Mouse (Mus musculus) intestine, embryonic 15.5 days (tissue): Measurements from ENCODE around the gene Ube3b. TPM values are rescaled to one million over a fixed set of nuclear protein-coding genes. Genes with fewer than 3 reads are reported as not detected.
A peak's percentile ranks its signal among the peaks of the same experiment; 100 is the strongest.

Source experiments
- ATAC-seq: fragments of 200-750 bp; cut with Nextera tagmentation; 2 replicates; pipeline ENCODE4 v1.8.0; 2017; ENCODE audit warnings: moderate TSS enrichment, moderate library complexity
- H3K27ac ChIP-seq: fragments of 300-500 bp; sonication (generic); 2 replicates; pipeline ENCODE4 v1.5.1; 2015; ENCODE audit warnings: mild to moderate bottlenecking, inconsistent platforms
- H3K27me3 ChIP-seq: fragments of 300-500 bp; sonication (generic); replicated peaks from 2 replicates; pipeline ENCODE4 v1.6.1; 2015; ENCODE audit warnings: inconsistent platforms
- H3K36me3 ChIP-seq: fragments of 300-500 bp; sonication (generic); 2 replicates; pipeline ENCODE4 v1.6.1; 2015; ENCODE audit warnings: inconsistent platforms
- H3K4me1 ChIP-seq: fragments of 300-500 bp; sonication (generic); replicated peaks from 2 replicates; pipeline ENCODE4 v1.6.1; 2015; ENCODE audit warnings: inconsistent platforms
- H3K4me2 ChIP-seq: fragments of 300-500 bp; sonication (generic); replicated peaks from 2 replicates; pipeline ENCODE4 v1.6.1; 2015; ENCODE audit warnings: mild to moderate bottlenecking, inconsistent platforms
- H3K4me3 ChIP-seq: fragments of 300-500 bp; sonication (generic); replicated peaks from 2 replicates; pipeline ENCODE4 v1.5.1; 2015; ENCODE audit warnings: inconsistent platforms
- H3K9ac ChIP-seq: fragments of 300-500 bp; sonication (generic); 2 replicates; pipeline ENCODE4 v1.6.1; 2015; ENCODE audit warnings: inconsistent platforms
- H3K9me3 ChIP-seq: fragments of 300-500 bp; sonication (generic); 2 replicates; pipeline ENCODE4 v1.6.1; 2016; ENCODE audit warnings: inconsistent platforms
- WGBS: fragments of 180-500 bp; shearing (Covaris S2); methylation state at CpG from one replicate; pipeline ENCODE4 v1.1.7; 2015; 5-methylcytosine and 5-hydroxymethylcytosine counted together
- polyA plus RNA-seq: library from polyadenylated mRNA; unstranded; fragments of >200 nt; fragmentation: Nextera tagmentation; extraction: Ambion mirVana; gene quantifications from 2 replicates; pipeline ENCODE4 v1.2.1, GENCODE M21; 2015

The Ube3b gene
- polyA plus RNA-seq: 35.7 and 39.3 TPM in 2 replicates

DNA sequence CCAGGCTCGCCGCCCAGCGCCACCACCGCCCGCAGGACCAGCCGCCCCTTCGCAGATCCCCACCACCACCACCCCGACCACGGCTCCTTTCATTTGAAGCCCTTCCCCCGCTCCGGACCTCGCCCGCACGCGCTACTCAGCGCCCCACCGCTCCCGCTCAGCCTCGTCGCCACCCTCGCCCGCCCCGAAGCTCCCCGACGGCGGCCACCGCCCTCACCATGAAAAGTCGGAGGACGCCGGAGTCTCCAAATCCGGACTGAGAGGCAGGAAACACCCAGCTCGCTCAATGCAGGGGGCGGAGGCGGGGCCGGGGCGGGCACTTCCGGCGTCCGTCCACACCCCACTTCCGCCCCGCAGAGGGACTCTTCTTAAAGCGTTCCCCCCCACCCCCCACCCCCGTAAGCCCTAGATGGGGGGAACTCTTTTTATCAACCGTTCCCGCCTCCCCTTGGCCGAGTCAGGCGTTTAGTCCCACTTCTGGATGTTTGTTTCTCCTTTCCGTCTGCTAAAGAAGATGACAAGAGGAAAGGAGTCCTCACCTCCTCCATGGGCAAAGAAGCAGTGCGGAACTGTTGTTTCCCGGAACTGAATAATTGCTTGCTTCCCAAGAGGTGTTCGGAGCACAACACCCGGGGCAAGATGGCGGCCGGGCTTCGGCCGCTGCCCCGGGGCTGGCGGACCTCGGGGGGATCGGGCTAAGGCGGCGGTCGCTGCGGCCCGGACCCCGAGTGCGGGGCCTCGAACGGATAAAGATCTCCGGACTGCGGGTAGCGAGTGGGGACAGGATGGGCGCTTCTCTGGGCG is at the start of gene Ube3b, which contains the start of gene Kctd10:
Gene Ube3b, plus strand, starts transcription at position 399 of the 804 bp plus-strand sequence.
Gene Kctd10, minus strand, starts transcription at position 300 of the 804 bp plus-strand sequence.
- H3K36me3 ChIP-seq: peaks cover 6% of the 10 kb centered on the region; the same call in 1 of the 2 replicates
- peak within 1 kb of the TSS; percentile 77 for H3K4me2 ChIP-seq
- H3K9me3 ChIP-seq: no peaks in the 10 kb centered on the region
- peak; percentile 94 for ATAC-seq
- peak within 1 kb of the TSS; percentile 87 for H3K27ac ChIP-seq
- H3K4me1 ChIP-seq: peaks cover 38% of the 10 kb centered on the region
- H3K9ac ChIP-seq: peak within 1 kb of the TSS; percentile 91
- H3K4me3 ChIP-seq: peak within 1 kb of the TSS; percentile 68
- H3K27me3 ChIP-seq: no peaks in the 10 kb centered on the region
- WGBS: under 1% methylated on average over 73 of the region's 74 CpGs

GRCm38 (mm10) chr5:114342996-114343395 is 37.4 kb upstream of the Ube3b start:
- Histone ChIP-seq H3K27me3 (no peaks in the 10 kb centered on the region), H3K4me2 (no peak overlapping the region), H3K9ac (no peak overlapping the region), H3K27ac (no peak overlapping the region), H3K4me3 (no peak overlapping the region), H3K4me1 (0 out of 2 replicates have a peak, but pooled peaks cover 3% of the 10 kb centered on the region), H3K9me3 (no peaks in the 10 kb centered on the region), H3K36me3 (no peaks in the 10 kb centered on the region)
- peak; percentile 77 for ATAC-seq
- 60% methylated on average over 5 of the region's 5 CpGs for WGBS

- no peak overlapping the region for H3K4me3 ChIP-seq
Observed at GRCm38 (mm10) chr5:114343612-114344011, 36.8 kb upstream of the Ube3b start.

DNA sequence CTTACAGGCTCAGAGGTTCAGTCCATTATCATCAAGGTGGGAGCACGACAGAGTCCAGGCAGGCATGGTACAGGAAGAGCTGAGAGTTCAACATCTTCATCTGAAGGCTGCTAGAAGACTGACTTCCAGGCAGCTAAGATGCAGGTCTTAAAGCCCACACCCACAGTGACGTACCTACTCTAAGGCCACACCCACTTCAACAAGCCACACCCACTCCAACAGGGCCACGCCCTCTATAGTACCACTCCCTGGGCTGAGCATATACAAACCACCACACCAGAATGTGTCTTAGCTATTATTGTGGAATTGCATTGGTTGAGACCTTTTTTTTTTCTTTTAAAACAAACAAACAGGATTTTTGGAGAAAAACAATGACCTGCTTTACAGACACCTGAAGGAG is 34.9 kb upstream of the Ube3b start:
- WGBS: 51% methylated on average over 3 of the region's 3 CpGs
- H3K4me1 ChIP-seq: 0 out of 2 replicates have a peak, but pooled peaks cover 5% of the 10 kb centered on the region
- peak; percentile 73 for ATAC-seq

More at GRCm38 (mm10) chr5:114343612-114344011, 36.8 kb upstream of the Ube3b start:
- Histone ChIP-seq H3K36me3 (no peaks in the 10 kb centered on the region), H3K9me3 (no peaks in the 10 kb centered on the region), H3K9ac (no peak overlapping the region), H3K27ac (no peak overlapping the region), H3K4me2 (no peak overlapping the region), H3K4me1 (0 out of 2 replicates have a peak, but pooled peaks cover 5% of the 10 kb centered on the region), H3K27me3 (no peaks in the 10 kb centered on the region)
- ATAC-seq: no peak
- 82% methylated on average over 7 of the region's 7 CpGs for WGBS

DNA sequence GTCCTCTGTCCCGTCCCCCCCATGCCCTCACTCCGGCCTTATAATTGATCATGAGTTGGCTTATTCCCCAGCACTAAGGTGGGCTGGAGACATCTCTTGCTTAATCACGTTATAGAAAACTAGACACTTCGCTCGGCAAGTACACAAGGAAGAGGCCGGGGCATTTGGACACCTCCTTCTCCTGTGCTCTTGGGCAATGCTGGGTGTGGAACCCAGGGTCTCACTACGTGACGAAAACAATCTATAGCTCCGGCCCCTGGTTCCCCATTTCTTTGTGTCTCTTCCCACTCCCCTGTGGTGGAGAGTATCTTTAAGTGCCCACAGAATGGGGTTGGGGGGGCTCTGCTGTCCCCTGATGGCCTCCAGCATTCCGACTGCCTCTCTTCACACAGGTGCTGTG is 33.4 kb upstream of the Ube3b start:
- WGBS: 76% methylated on average over 10 of the region's 10 CpGs
- Histone ChIP-seq H3K9ac (no peak overlapping the region), H3K36me3 (no peaks in the 10 kb centered on the region), H3K9me3 (no peaks in the 10 kb centered on the region), H3K4me3 (no peak overlapping the region), H3K4me2 (no peak overlapping the region), H3K27me3 (no peaks in the 10 kb centered on the region), H3K4me1 (0 out of 2 replicates have a peak, but pooled peaks cover 5% of the 10 kb centered on the region), H3K27ac (no peak overlapping the region)
- no peak for ATAC-seq

More for the DNA sequence above, 34.9 kb upstream of the Ube3b start:
- Histone ChIP-seq H3K27ac (no peak overlapping the region), H3K27me3 (no peaks in the 10 kb centered on the region), H3K9me3 (no peaks in the 10 kb centered on the region), H3K9ac (no peak overlapping the region), H3K4me3 (no peak overlapping the region), H3K4me2 (no peak overlapping the region), H3K36me3 (no peaks in the 10 kb centered on the region)

DNA sequence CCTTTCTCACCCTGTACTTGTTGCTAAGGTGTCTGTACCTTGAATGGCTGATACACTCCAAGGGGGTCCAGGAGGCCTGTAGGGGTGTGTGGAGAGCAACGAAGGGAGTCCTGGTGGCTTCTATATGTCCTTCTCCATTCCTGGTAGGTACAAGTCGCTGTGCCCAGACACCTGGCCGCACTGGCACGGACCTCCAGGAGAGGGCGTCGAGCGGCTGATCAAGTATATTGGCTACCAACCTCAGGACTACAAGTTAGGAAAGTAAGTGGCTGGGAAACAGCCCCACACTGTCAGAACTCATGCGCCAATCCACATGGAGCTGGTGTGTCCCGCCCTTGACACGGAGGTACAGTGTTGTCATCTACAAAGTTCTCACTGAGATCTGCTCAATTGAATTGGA is 28.9 kb upstream of the Ube3b start:
- no peak overlapping the region for H3K27ac ChIP-seq
- no peak overlapping the region for H3K4me3 ChIP-seq
- H3K36me3 ChIP-seq: no peaks in the 10 kb centered on the region
- 67% methylated on average over 10 of the region's 10 CpGs for WGBS
- no peak overlapping the region for H3K4me2 ChIP-seq
- H3K27me3 ChIP-seq: no peaks in the 10 kb centered on the region
- H3K9ac ChIP-seq: no peak overlapping the region
- no peaks in the 10 kb centered on the region for H3K9me3 ChIP-seq
- 0 out of 2 replicates have a peak, but pooled peaks cover 5% of the 10 kb centered on the region for H3K4me1 ChIP-seq
- ATAC-seq: no peak

DNA sequence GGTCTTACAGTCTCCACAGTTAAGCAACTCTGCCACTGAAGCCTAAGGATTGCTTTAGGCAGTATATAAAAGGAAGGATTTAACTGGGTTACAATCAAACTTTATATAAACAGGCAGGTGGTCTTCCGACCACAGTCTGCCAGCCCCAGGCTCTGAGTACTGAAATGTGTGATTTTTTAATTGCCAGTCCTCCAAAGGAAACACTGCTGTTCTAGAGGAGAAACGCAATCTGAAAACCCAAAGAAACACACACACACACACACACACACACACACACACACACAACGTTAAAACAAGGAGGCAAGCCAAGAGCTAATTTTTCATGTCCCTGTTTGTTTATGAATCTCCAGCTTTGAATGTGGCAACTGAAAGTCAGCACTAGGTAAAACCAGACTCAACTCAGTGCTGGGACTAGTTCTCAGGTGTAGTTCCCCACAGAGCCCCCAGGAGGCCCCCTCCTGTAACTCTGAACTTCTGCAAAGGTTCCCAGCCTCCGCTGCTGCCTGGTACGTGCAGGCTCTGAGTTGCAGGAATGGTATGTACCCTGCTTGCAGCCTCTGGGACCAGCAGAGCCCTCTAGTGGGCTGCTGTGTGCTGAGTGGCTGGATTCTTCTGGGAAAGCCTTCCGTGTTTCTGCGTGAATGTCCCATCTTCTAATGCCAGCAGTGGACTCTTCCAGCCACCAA is 24.0 kb upstream of the Ube3b start:
- Histone ChIP-seq H3K9me3 (no peaks in the 10 kb centered on the region), H3K4me3 (peak overlapping the region; percentile 7), H3K36me3 (0 out of 2 replicates have a peak, but pooled peaks cover 10% of the 10 kb centered on the region), H3K27ac (peak overlapping the region; percentile 92), H3K4me1 (peaks cover 23% of the 10 kb centered on the region), H3K4me2 (peak overlapping the region; percentile 40), H3K27me3 (no peaks in the 10 kb centered on the region), H3K9ac (peak overlapping the region; percentile 23)
- WGBS: 13% methylated on average over 7 of the region's 7 CpGs
- ATAC-seq: peak; percentile 94

DNA sequence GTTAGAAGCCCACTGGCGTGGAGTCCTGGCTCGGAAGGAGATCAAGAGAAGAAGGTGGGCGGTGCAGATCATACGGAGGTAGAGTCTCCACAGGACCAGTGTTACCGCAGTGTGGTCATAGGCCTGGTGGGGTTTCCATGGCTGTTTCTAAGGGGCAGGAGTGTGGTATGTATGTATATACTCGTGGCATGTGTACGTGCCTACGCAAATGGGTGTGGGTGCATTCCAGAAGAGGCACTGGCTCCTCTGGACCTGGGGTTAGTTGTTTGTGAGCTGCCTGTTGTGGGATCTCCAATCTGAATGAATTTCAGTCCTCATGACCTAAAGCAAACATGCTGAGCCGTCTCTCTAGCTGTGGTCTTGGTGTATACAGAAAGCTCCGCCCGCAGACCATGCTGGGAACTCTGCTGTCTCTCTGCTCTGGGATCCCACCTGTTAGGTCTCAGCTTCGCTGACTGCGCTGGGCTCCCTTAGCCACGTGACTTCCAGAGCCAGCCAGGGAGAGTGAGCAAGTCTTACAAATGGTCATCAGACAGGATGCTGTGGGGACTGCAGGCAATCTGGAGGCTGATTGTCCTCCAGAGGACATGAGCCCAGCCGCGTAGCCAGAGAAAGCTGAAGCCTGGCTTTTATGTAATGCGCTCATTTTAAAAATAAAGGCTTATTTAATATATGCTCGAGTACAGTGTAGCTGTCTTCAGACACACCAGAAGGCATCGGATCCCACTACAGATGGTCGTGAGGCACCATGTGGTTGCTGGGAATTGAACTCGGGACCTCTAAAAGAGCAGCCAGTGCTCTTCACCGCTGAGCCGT is 23.3 kb upstream of the Ube3b start:
- H3K4me3 ChIP-seq: peak overlapping the region; percentile 7
- no peaks in the 10 kb centered on the region for H3K27me3 ChIP-seq
- H3K27ac ChIP-seq: peak overlapping the region; percentile 92
- peaks cover 14% of the 10 kb centered on the region; the same call in 1 of the 2 replicates for H3K36me3 ChIP-seq
- H3K9ac ChIP-seq: peak overlapping the region; percentile 23
- 25% methylated on average over 23 of the region's 23 CpGs for WGBS
- H3K9me3 ChIP-seq: no peaks in the 10 kb centered on the region
- H3K4me2 ChIP-seq: peak overlapping the region; percentile 40
- peaks cover 23% of the 10 kb centered on the region for H3K4me1 ChIP-seq
- peak; percentile 86 for ATAC-seq

- peak overlapping the region; percentile 77; the same call in 1 of the 2 replicates for H3K27ac ChIP-seq
- ATAC-seq: no peak
Observed at GRCm38 (mm10) chr5:114358833-114359232, 21.6 kb upstream of the Ube3b start.

GRCm38 (mm10) chr5:114359586-114359985 is 20.8 kb upstream of the Ube3b start:
- Histone ChIP-seq H3K4me1 (peaks cover 32% of the 10 kb centered on the region), H3K9ac (no peak overlapping the region), H3K27me3 (no peaks in the 10 kb centered on the region), H3K36me3 (peaks cover 27% of the 10 kb centered on the region), H3K4me2 (peak overlapping the region; percentile 14; the same call in 1 of the 2 replicates), H3K9me3 (no peaks in the 10 kb centered on the region), H3K4me3 (no peak overlapping the region), H3K27ac (peak overlapping the region; percentile 77)
- WGBS: 36% methylated on average over 8 of the region's 8 CpGs
- ATAC-seq: no peak

More at GRCm38 (mm10) chr5:114358833-114359232, 21.6 kb upstream of the Ube3b start:
- Histone ChIP-seq H3K4me2 (peak overlapping the region; percentile 14; the same call in 1 of the 2 replicates), H3K9ac (no peak overlapping the region), H3K9me3 (no peaks in the 10 kb centered on the region), H3K27me3 (no peaks in the 10 kb centered on the region), H3K36me3 (peaks cover 27% of the 10 kb centered on the region), H3K4me3 (no peak overlapping the region), H3K4me1 (peaks cover 26% of the 10 kb centered on the region)
- whole genome bisulfite sequencing: 74% methylated on average over 10 of the region's 10 CpGs

GRCm38 (mm10) chr5:114360968-114361367 is 19.4 kb upstream of the Ube3b start:
- Histone ChIP-seq H3K4me2 (no peak overlapping the region), H3K4me1 (peaks cover 45% of the 10 kb centered on the region), H3K9ac (no peak overlapping the region), H3K27ac (no peak overlapping the region), H3K27me3 (no peaks in the 10 kb centered on the region), H3K4me3 (no peak overlapping the region), H3K36me3 (peaks cover 35% of the 10 kb centered on the region), H3K9me3 (no peaks in the 10 kb centered on the region)
- WGBS: 85% methylated on average over 15 of the region's 15 CpGs
- ATAC-seq: no peak
